Mouse (Mus musculus) lung, postnatal 36 days (tissue): ENCODE measurements around the gene Pdzd2.

Experiments used
- DNase-seq: peaks from one replicate; pipeline ENCODE4 v3.0.0; 2022; ENCODE audit warnings: mixed read lengths

Pdzd2 gene

DNA sequence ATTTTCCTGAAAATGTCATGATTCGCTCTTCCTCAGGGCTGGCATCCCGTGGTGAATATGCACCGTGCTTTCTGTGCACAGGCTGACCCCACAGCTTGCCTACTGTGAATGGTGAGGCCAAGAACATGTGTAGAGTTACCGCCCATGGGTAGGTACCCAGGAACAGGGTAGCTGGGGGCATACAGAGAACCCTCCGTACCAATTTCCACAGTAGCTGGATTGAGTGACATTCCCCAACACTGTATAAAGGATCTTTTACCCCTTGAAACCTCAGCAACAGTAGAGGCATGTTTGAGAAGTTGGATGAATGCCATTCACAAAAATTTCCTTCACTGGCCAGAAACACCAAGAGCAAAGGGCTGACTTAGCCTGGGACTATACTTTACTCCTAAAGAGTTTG, 271.1 kb downstream of the Pdzd2 start:
- DNase-seq = no peak

DNA sequence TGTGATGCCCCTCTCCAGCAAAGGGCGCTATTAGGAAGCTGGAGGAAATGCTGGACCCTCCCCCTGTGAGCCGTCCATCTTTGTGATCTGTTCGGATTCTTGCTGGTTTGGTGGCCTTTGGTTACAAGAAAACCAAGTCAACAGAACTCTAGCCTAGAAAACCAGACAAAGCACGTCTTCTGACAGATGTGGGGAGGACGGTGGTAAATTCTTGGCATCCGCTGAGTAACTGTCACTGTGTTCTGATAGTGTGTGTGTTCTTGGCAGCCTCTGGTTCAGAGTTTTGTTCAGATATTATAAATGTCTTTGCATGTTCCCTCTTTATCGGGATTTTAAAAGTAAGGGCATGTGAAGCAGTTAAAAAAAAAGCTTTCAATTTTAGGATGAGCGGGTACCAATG, 274.0 kb downstream of the Pdzd2 start:
- DNase-seq = no peak

GRCm38 (mm10) chr15:12456808-12457207, 282.9 kb downstream of the Pdzd2 start:
- DNase-seq = no peak

DNA sequence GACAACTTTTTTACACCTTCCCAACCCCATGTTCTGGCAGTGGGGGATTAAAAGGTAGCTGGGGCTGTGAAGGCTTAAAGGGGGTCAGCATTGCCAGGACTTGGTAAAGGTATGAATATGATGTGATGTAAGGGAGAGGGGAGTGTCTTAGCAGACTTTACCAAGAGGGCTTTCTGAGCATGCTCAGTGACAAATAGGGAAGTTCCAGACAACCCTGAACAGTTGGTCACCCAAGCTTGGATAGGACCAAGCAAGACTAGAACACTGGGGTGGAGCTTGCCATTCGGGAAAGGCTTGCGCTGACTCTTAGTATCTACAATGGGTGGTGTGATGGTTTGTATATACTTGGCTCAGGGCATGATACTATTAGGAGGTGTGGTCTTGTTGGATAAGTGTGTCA, 286.4 kb downstream of the Pdzd2 start:
- DNase-seq = no peak

DNA sequence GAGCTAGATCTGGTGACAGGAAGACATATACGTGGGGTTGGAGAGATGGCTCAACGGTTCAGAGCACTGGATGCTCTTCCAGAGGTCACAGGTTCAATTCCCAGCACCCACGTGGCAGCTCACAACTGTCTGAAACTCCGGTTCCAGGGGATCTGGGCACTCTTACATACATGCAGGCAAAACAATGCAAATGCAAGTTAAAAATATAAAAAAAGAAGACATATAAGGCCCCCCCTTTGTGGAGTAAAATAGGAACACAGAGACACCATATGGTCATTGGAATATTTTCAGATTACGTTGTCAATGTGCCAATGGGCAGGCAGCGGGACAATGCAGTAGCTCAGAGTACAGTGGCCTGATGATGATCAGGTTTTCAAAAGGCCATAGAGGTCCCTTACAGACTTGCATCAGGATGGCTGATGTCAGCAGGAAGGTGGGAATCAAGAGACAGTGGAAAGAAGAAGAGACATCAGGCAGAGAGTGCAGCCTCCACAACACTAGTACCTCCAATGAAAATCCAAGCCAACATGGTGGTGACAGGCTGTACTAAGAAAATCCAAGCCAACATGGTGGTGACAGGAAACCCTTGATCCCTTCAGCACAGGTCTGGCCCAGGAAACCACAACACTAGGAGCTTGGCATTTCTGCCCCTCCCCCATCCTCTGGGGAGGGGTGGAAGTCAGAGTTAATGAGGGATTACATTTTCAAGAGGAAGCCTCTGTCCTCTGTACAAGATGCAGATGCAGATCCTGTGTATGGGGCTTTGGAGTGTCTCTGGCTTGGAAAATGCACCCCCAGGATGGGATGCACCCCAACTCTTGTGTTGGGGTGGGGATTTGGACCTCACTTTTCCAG, 287.4 kb downstream of the Pdzd2 start:
- DNase-seq = no peak

GRCm38 (mm10) chr15:12451448-12451847, 288.3 kb downstream of the Pdzd2 start:
- DNase-seq = no peak

DNA sequence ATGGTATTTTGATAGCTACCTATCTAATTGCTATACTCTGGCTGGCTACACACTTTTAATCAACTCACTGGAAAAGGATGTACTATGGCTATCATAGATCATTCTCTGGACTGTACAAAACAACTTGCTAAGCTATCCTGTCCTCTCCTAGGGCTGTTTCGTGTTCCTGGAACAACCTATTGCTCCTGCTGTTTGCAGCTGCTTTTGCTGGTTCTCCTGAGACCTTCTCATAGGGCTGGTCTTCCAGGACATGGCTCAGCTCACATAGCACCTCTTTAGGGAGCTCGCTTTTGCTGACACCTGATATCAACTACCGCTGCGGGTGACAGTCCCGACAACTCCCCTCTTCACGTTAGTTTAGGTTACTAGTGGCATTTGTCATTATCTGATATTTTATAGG, 288.9 kb downstream of the Pdzd2 start:
- no peak for DNase-seq

GRCm38 (mm10) chr15:12449321-12449720, 290.4 kb downstream of the Pdzd2 start:
- DNase-seq = no peak

GRCm38 (mm10) chr15:12447021-12447434, 292.7 kb downstream of the Pdzd2 start:
- DNase-seq = no peak

- DNase-seq = no peak
Observed at GRCm38 (mm10) chr15:12444551-12444950, 295.2 kb downstream of the Pdzd2 start.

- DNase-seq = peak; percentile 60
Observed at GRCm38 (mm10) chr15:12439351-12439751, 300.4 kb downstream of the Pdzd2 start.

DNA sequence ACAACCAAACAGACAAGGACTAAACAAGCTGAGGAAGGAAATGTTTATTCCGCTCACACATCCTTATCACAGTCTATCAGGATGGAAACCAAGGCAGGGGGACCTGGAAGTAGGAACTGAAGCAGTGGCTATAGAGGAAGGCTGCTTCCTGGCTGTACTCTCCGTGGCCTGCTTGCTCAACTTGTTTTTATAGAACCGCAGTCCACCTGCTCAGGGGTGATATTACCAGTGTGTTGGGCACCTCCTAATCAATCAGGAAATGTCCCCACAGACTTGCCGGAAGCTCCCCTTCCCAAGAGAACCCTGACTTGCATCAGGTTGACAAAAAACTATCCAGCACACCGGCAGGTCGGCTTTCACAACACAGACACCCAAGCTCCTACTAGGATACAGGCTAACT, 301.0 kb downstream of the Pdzd2 start:
- DNase-seq = no peak

GRCm38 (mm10) chr15:12438081-12438480, 301.6 kb downstream of the Pdzd2 start:
- DNase-seq = no peak

DNA sequence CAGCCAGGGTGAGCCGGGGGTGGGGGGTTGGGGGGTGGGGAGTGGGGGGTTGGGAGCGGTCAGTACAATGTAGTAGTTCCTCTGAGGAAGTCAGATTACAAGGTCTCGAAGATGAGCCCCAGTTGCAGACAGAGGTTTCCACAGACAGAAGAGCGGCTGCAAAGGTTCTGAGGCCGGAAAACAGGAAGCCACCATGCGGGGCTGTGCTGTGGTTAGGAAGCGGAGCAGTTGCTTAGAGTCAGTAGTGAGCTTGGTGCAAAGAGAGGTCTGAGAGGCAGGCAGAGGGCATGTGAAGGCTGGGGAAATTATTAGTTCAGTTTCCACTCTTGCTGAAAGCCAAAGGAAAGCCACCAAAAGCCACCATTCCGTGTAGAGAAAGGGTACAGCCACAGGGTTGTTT, 303.8 kb downstream of the Pdzd2 start:
- DNase-seq = no peak

DNA sequence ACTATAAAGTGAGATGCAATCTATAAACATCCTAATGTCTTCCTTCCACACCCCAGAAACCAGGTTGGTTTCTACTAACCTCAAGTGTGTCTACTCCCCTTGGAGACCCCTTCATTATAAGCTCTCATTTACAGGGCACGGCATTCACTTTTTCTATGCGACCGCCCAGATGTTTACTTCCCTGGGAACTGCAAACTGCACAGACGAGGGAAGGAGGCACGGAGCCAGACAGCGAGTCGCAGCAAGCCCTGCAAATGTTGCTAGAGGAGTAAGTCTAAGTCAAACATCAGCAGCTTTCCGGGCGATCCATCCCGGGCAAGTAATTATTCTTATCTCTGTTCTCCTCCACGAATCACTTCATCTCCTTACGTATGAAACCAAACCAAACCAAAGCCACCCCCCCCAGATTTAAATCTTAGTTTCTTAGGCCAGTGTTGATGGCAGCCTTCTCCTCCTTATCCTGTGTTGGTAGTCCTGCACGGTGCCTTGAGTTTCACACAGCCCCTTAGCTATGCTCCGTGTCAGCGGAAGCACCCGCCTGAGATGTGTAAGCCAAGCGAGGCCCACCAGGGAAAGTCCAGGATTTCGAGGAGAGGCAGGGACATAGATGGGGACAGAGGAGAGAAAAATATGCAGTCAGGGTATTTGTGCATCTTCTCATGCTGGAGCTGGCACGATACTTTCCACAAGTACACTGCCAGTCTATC, 305.7 kb downstream of the Pdzd2 start:
- DNase-seq = peak; percentile 32

- DNase-seq = no peak
Observed at GRCm38 (mm10) chr15:12432879-12433278, 306.8 kb downstream of the Pdzd2 start.

DNA sequence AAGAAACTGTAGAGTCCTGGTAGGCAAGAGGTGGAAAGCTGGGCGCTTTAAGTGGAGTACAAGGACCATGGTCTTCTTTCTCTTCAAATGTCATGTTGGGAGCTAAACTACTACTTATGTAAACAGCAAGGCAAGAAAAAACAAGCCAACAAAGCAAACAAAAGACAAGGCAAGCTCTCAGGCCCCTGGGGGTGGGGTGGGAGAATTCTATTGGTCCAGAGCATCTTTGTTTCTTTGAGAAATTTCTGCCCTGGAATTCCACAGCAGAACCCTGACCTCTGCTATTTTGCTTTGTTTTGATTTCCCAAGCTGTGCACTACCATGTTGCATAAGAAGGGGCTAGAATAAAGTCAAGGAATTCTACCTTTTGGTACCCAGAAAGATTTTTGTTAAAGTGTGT, 307.4 kb downstream of the Pdzd2 start:
- peak; percentile 62 for DNase-seq

DNA sequence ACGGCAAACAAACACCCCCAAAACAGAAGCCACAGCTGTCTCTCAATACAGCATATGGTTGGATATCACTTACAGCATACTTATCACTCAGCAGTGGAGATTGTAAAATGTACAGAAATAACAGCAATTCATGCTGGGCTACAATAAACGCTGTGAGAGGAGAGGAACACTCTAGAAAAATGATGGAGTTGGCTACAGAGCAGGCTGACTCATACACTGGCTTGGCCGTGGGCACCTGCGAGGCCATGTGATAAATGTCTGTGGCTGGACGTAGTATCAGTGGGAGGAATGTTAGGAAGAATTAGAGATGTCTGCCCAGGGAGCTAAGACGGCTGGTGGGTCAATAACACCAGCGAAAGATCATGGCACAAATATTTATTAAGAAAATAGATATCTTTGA, 308.0 kb downstream of the Pdzd2 start:
- peak; percentile 65 for DNase-seq

GRCm38 (mm10) chr15:12431188-12431587, 308.5 kb downstream of the Pdzd2 start:
- DNase-seq = no peak

DNA sequence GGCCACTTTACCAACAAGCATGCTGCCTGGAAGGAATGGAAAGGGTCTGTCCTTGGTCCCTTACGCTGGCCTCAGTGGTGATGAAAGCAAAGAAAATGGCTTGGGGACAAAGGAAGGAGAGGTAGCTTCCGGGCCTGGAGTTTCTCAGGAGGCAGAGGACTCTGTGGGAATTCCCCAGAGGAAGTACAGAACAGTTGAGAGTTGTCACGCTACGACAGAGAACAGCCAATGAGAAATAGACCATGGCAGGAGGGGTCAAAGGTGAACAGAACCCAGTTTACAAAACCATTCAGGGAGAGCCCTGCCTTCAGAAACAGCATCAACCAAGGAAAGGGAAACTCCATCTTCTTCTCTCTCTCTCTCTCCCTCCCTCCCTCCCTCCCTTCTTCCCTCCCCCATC, 309.1 kb downstream of the Pdzd2 start:
- no peak for DNase-seq

- DNase-seq = no peak
Observed at GRCm38 (mm10) chr15:12429572-12430431, 309.9 kb downstream of the Pdzd2 start.

DNA sequence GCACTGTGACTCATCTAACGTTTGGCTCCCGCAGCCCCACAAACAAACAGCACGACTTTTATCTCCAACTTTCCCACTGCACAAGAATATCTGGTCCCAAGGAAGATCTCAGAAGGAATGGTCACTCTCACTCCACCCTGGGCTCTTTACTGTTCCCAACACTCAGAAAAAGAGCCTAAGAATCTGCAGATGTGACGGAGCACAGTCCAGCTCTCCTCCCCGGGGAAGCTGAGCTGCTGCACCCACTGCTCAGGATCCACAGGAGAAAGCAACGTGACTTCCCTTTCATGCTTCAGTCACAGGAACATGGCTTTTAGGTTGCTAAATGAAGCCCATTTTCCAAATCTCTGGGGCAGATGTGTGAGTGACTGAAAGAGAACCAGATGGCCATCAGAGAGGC, 311.9 kb downstream of the Pdzd2 start:
- DNase-seq = peak; percentile 32

- DNase-seq = no peak
Observed at GRCm38 (mm10) chr15:12426342-12426741, 313.4 kb downstream of the Pdzd2 start.
